Mouse (Mus musculus) brain, embryonic 14.5 days (tissue): Measurements from ENCODE around the gene Snrnp25.

Source experiments
- CTCF ChIP-seq: fragments of 200-500 bp; IDR thresholded peaks from 2 replicates; pipeline ENCODE4 v1.5.1; 2012; ENCODE audit warnings: inconsistent platforms, mild to moderate bottlenecking, moderate library complexity, borderline replicate concordance; ENCODE audit not compliant: insufficient read depth, insufficient read length; ENCODE audit errors: extremely low read depth
- POLR2A ChIP-seq: fragments of 200-500 bp; IDR thresholded peaks from 2 replicates; pipeline ENCODE4 v1.6.1; 2012; ENCODE audit warnings: mild to moderate bottlenecking, inconsistent platforms, borderline replicate concordance; ENCODE audit not compliant: poor library complexity, insufficient read depth, insufficient read length, severe bottlenecking; ENCODE audit errors: extremely low read depth

DNA sequence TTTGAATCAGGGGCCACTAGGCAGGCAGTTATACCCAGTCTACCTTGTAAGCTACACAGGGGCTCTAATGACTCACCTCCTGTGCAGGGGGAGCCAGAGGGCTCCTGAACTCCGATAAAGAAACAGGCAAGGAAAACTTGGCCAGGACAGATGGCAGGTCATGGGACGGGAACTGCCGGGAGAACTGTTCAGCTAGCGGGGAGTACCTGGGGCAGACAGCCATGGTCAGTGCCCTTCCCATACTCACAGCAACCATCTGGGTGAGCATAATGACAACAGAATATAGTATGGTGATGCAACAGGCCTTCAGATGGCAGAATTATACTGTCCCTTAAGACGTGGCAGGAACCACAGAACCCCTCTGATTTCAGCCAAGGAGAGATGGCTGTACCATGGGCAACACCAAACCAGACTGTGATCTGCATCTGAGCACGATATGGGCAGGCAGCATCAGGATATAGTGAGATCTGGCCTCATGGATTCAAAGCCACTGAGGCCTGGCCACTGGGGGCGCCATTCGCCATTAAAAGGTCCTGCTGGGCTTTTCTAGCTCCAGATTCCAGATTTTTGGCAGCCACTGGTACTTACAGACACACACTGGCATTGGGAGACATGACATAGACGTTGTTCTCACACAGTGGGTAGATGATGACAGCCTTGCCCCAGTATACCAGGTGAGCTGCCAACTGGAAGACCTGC is 31.6 kb downstream of the Snrnp25 start:
- TF ChIP-seq CTCF (peak; percentile 73), POLR2A (no peak)
